Mouse (Mus musculus) monocyte, adult 2 months (primary cell): Measurements from ENCODE around the gene Sfmbt1.

Experiments
- DNase-seq, 2 experiments: peaks; one replicate each; pipeline ENCODE4 v3.0.0; 2022; ENCODE audit warnings: low spot score in 2 of 2, low read depth in 1 of 2

Gene Sfmbt1

DNA sequence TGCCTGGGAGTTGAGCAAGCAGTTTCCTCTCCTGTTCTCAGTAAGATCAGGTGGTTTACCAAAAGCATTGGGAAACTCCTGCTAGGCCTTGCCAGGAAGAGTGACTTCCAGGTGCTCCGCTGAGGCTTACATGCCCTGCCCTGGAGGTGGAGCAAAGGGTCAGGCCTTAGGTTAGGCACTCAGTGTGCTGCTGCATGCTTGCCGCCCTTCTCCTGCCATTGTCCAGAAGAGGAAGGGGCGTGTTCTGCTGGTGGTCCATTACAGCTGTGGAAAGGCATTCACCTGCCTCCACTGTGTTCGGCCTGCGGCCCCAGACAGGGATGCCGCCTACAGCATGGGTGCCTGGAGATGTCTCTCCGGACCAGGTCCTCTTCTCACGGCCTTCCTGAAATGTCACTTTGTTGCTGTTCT is 154.7 kb downstream of the Sfmbt1 start:
- DNase-seq: no peak

DNA sequence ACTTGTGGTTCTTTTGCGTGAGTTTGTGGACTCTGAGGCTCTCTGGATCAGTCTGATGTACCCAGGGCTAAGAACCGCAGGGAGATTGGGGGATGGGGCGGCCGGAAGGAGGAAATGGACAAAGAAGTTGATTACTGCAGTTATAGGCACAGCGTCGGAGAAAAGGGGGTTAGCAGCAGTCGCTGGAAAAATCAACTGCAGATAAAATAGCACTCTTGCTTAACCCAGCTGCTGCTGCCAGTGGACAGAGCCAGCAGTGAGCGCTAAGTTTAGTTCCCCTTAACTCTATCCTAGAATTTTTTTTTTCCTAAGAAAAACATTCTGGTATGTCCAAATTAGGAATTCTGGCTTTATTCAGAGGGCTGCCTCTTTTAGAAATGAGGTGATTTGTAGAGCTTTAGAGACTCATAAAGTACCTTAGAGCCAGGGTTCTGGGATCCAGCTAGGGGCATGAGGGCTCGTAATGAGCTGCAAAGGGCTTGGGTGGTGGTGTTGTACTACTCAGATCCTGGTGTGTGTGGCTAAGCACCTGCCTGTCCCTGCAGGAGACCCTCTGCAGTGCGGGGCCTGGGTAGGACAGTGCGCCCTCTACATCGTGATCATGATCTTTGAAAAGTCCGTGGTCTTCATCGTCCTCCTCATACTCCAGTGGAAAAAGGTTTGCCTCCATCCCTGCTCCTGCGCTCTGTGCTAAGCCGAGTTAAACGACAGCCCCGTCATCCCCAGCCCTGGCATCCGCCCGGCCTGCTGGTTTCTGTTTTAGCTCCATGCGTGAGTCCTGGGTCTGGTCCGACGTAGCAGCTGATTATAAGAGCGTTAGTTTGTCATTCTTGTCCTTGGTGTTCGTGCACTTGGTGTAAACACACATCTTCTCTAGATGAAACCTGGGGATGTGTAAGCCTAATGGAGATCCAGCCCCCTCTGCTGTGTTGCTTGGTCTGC is 155.8 kb downstream of the Sfmbt1 start:
- DNase-seq: no peak
